Mouse (Mus musculus): ENCODE measurements around the gene Wwtr1. TPM values are rescaled to one million over a fixed set of nuclear protein-coding genes. Genes with fewer than 3 reads are reported as not detected.
A peak's percentile ranks its signal among the peaks of the same experiment; 100 is the strongest.

Wwtr1 gene
- polyA plus RNA-seq, 1 experiment from 2014 or later = 6.6 TPM

DNA sequence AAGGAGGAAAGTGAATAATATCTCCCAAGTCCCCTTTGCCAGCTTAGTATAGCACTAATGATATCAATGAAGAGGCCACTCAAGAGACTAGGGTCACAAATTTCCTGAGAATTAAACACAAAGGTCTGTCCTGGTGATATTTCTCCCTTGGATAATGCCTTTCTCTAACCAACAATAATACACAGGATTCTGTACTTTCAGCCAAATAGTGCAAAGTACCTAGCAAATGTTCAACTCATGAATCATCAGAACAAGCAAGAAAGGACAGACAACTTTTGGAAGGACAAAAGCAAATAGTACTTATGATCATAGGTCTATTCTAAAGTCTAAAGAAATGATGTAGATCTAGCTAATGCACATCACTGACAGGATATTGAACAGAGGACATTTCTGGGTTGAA lies 19.8 kb upstream of the Wwtr1 start:
- H3K27ac ChIP-seq (ENCODE audit: low read depth, low read length) = no peak overlapping the region
- H3K27me3 ChIP-seq (ENCODE audit: control insufficient read depth, insufficient read depth, low read length) = no peaks in the 10 kb centered on the region
- no peak for ATAC-seq (ENCODE audit: low read depth)
- no peak overlapping the region for H3K4me2 ChIP-seq (ENCODE audit: low read depth, low read length)
- H3K36me3 ChIP-seq (ENCODE audit: control insufficient read depth, insufficient read depth, low read length) = no peaks in the 10 kb centered on the region
- no peak overlapping the region for H3K9ac ChIP-seq (replicated peaks; ENCODE audit: low read depth, low read length)
- no peaks in the 10 kb centered on the region for H3K9me3 ChIP-seq (ENCODE audit: control insufficient read depth, low read length)
- no peaks in the 10 kb centered on the region for H3K4me1 ChIP-seq (ENCODE audit: control insufficient read depth, insufficient read depth, low read length)
- H3K4me3 ChIP-seq (ENCODE audit: low read depth, low read length) = no peak overlapping the region

DNA sequence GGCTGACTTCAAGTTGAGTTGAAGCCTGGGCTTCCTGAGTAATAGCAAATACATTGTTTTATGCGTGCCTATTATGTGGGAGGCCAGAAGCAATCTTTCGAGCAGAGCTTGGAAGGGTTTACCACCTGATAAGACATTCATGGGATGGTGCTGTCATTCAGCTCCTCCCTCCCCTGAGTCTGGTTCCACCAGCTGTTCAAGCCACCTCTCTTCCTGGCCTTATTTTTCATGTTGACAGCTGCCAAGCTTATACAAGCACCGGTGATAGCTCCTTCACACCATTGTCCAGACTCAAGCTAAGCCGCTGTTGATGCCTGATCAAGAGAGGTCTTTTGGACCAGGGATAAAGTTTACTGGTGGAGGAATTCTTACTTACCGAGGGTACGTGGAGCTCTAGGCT lies 10.3 kb upstream of the Wwtr1 start:
- Histone ChIP-seq H3K4me1 (ENCODE audit: control insufficient read depth, insufficient read depth, low read length) (no peaks in the 10 kb centered on the region), H3K27me3 (ENCODE audit: control insufficient read depth, insufficient read depth, low read length) (no peaks in the 10 kb centered on the region), H3K27ac (ENCODE audit: low read depth, low read length) (no peak overlapping the region), H3K4me3 (ENCODE audit: low read depth, low read length) (no peak overlapping the region), H3K9me3 (ENCODE audit: control insufficient read depth, low read length) (no peaks in the 10 kb centered on the region), H3K36me3 (ENCODE audit: control insufficient read depth, insufficient read depth, low read length) (no peaks in the 10 kb centered on the region), H3K9ac (replicated peaks; ENCODE audit: low read depth, low read length) (no peak overlapping the region), H3K4me2 (ENCODE audit: low read depth, low read length) (no peak overlapping the region)
- 92% methylated on average over 6 of the region's 6 CpGs for WGBS
- ATAC-seq (ENCODE audit: low read depth) = no peak

DNA sequence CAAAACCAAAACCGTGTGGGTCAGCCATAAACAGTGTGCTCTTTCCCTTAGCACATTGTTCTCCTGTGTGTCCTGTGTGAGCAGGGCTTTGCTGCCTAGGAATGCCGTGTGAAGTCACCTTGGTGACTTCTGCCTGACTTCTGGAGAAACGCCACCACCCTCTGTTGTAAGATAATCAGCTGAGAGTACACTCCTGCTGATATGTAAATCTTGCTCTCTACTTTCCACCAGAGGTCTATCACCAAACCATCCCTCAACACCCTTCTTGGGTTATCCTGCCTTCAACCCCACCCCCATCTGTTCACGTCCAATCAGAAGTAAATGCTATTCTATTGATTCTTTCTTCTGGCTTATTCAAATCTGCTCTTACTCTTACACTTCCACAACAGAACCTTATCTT lies 7.8 kb upstream of the Wwtr1 start:
- H3K27ac ChIP-seq (ENCODE audit: low read depth, low read length) = no peak overlapping the region
- H3K36me3 ChIP-seq (ENCODE audit: control insufficient read depth, insufficient read depth, low read length) = no peaks in the 10 kb centered on the region
- H3K4me1 ChIP-seq (ENCODE audit: control insufficient read depth, insufficient read depth, low read length) = no peaks in the 10 kb centered on the region
- no peak overlapping the region for H3K9ac ChIP-seq (replicated peaks; ENCODE audit: low read depth, low read length)
- no peaks in the 10 kb centered on the region for H3K9me3 ChIP-seq (ENCODE audit: control insufficient read depth, low read length)
- no peaks in the 10 kb centered on the region for H3K27me3 ChIP-seq (ENCODE audit: control insufficient read depth, insufficient read depth, low read length)
- H3K4me2 ChIP-seq (ENCODE audit: low read depth, low read length) = no peak overlapping the region
- ATAC-seq (ENCODE audit: low read depth) = no peak
- no peak overlapping the region for H3K4me3 ChIP-seq (ENCODE audit: low read depth, low read length)
- 69% methylated on average over 4 of the region's 4 CpGs for whole genome bisulfite sequencing

DNA sequence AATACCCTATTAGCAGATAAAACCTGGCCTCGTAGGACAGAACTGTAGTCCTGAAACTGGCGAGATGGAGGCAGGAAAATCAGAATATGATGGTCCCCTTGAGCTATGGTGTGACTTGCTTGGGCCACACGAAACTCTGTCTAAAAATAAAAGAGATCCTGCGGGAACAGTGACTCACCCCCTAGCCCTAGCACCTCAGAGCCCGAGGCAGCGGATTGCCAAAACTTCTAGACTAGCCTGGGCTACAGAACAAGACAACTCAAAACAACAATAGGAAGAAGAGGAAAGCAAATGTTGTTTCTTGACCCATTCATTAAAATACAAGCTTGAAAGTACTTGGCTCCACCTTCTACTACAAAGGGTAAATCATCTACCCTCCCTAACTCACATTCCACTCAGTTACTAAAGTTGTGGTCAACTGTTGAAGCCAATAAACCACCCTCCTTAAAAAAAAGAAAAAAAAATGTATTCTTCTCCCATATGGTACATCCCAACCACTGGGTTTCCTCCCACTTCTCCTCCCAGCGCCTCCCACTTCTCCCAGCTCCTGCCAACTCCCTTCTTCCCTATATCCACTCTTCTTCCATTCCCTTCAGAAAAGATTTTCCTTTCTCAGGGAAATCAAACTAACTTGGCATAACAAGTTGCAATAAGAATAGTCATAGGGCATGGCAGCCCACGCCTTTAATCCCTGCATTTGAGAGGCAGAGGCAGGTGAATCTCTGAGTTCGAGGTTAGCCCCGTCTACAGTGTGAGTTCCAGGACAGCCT lies 4.9 kb upstream of the Wwtr1 start:
- 91% methylated on average over 10 of the region's 10 CpGs for WGBS
- Histone ChIP-seq H3K4me3 (ENCODE audit: low read depth, low read length) (no peak overlapping the region), H3K9me3 (ENCODE audit: control insufficient read depth, low read length) (no peaks in the 10 kb centered on the region), H3K27ac (ENCODE audit: low read depth, low read length) (no peak overlapping the region), H3K27me3 (ENCODE audit: control insufficient read depth, insufficient read depth, low read length) (no peaks in the 10 kb centered on the region; the same call in 1 of the 2 replicates), H3K9ac (replicated peaks; ENCODE audit: low read depth, low read length) (no peak overlapping the region), H3K4me2 (ENCODE audit: low read depth, low read length) (no peak overlapping the region), H3K4me1 (ENCODE audit: control insufficient read depth, insufficient read depth, low read length) (no peaks in the 10 kb centered on the region), H3K36me3 (ENCODE audit: control insufficient read depth, insufficient read depth, low read length) (no peaks in the 10 kb centered on the region)
- no peak for ATAC-seq (ENCODE audit: low read depth)

DNA sequence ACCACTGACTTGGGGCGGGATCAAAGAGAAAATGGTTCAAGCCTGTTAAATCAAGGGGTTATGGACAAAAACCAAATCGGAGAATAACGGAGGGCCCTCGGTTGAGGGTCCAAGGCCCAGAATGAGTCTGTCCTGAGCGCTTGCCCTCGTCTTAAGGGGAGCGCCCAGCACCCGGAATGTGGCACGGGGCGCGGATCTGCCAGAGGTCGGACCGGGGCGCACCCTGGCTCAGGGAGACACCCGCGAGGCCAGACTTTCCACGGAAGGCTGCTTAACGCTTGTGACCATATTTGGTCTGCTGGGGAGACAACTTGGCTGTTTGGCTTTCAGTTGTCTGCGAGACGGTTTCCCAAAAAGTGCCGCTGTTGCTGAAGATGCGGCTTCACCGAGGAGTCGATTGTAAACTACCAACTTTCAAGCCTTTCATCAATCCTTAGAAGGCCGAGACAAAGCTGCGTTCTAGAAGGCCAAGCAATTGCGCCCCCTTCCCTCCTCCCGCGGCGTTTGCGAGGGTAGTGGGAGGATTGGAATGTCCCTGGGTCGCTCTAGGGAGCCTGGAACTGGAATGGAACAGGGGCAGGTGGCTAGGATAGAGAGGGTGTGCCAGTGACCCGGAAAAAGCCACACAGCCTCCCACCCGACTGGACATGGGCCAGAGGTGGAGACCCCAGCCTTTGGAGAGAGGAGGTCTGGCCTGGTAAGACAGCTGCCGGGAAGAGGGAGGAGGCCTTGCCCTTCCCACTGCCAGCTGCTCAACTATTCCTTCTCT lies 530 bp upstream of the Wwtr1 start:
- H3K4me3 ChIP-seq (ENCODE audit: low read depth, low read length) = peak overlapping the region; percentile 70
- H3K27ac ChIP-seq (ENCODE audit: low read depth, low read length) = peak overlapping the region; percentile 74
- H3K36me3 ChIP-seq (ENCODE audit: control insufficient read depth, insufficient read depth, low read length) = no peaks in the 10 kb centered on the region
- peak overlapping the region; percentile 98 for H3K4me2 ChIP-seq (ENCODE audit: low read depth, low read length)
- WGBS = under 1% methylated on average over 35 of the region's 35 CpGs
- no peaks in the 10 kb centered on the region; the same call in 1 of the 2 replicates for H3K27me3 ChIP-seq (ENCODE audit: control insufficient read depth, insufficient read depth, low read length)
- H3K4me1 ChIP-seq (ENCODE audit: control insufficient read depth, insufficient read depth, low read length) = no peaks in the 10 kb centered on the region
- ATAC-seq (ENCODE audit: low read depth) = peak; percentile 56
- H3K9ac ChIP-seq (replicated peaks; ENCODE audit: low read depth, low read length) = peak overlapping the region; percentile 60
- no peaks in the 10 kb centered on the region for H3K9me3 ChIP-seq (ENCODE audit: control insufficient read depth, low read length)

DNA sequence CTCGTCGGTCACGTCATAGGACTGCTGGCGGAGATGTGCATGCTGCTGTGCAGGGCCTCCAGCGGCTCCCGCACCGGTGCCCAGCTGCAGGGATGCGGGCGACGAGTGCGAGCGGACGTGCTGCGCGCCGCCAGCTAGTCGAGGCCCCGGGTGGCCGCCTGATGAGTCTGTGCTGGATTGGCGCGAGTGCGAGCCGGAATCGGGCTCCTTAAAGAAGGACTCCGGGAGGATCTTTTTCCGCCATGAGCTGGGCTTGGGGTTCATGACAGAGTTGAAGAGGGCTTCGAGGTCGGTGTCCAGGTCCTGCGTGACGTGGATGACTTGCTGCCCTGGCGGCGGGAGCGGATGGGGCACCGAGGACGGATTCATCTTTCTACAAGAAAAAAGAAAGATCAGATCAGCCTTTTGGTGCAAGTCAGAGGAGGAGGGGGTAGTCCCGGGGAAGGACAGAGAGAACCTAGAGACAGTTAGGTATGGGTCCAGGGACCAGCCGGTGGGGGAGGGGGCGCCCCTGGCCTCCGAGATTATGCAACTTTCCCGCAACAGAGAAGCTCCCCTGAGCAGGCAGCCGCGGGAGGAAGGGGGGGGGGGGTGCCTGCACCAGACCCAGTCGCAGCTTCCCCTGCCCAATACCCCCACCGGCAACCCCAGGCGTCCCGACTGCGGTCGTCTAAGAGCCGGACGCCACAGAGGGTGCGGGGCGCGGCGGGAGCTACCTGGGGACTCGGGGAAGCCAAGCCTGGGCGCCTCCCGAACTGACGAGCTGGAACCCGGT lies 638 bp downstream of the Wwtr1 start:
- Histone ChIP-seq H3K9ac (replicated peaks; ENCODE audit: low read depth, low read length) (peak overlapping the region; percentile 60), H3K9me3 (ENCODE audit: control insufficient read depth, low read length) (no peaks in the 10 kb centered on the region), H3K36me3 (ENCODE audit: control insufficient read depth, insufficient read depth, low read length) (no peaks in the 10 kb centered on the region), H3K4me1 (ENCODE audit: control insufficient read depth, insufficient read depth, low read length) (no peaks in the 10 kb centered on the region), H3K27ac (ENCODE audit: low read depth, low read length) (peak overlapping the region; percentile 71), H3K27me3 (ENCODE audit: control insufficient read depth, insufficient read depth, low read length) (no peaks in the 10 kb centered on the region; the same call in 1 of the 2 replicates), H3K4me3 (ENCODE audit: low read depth, low read length) (peak overlapping the region; percentile 70), H3K4me2 (ENCODE audit: low read depth, low read length) (peak overlapping the region; percentile 98)
- 0% methylated on average over 55 of the region's 59 CpGs for WGBS
- peak; percentile 77 for ATAC-seq (ENCODE audit: low read depth)

DNA sequence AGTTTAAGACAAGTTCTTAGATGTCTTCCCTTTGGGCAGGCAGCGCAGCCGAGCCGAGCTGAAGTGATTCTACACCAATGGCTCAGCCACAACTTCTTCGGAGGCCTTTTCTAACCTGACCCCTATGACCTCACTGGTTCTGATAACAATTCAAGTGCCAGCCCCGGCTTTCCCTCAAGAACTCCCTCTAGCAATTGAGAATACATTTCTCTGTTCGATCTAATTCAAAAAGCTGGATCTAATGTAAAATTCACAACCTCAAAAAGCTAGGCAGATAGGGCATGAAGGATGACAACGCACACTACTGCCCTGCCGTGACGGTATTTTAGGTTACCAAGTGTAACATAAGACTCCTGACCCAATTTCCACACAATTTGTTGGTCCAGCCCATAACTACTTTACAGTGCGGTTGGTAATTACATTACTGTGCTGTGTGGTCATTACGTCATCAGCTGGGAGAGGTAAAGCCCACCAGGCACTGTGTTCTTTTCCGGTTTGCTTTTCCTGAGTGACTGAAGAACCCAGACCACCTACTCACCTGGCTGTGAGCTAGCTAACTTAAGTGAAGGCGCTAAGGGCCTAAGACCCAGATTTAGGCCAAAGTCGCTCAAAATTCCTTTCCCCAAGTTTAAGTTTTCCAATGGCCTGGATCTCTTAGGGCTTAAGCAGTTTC lies 1.7 kb downstream of the Wwtr1 start:
- 48% methylated on average over 14 of the region's 14 CpGs for WGBS
- H3K9me3 ChIP-seq (ENCODE audit: control insufficient read depth, low read length) = no peaks in the 10 kb centered on the region
- peak overlapping the region; percentile 70 for H3K4me3 ChIP-seq (ENCODE audit: low read depth, low read length)
- H3K36me3 ChIP-seq (ENCODE audit: control insufficient read depth, insufficient read depth, low read length) = no peaks in the 10 kb centered on the region
- H3K4me2 ChIP-seq (ENCODE audit: low read depth, low read length) = peak overlapping the region; percentile 98
- no peaks in the 10 kb centered on the region; the same call in 1 of the 2 replicates for H3K27me3 ChIP-seq (ENCODE audit: control insufficient read depth, insufficient read depth, low read length)
- H3K9ac ChIP-seq (replicated peaks; ENCODE audit: low read depth, low read length) = no peak overlapping the region; the same call in 1 of the 2 replicates
- no peaks in the 10 kb centered on the region for H3K4me1 ChIP-seq (ENCODE audit: control insufficient read depth, insufficient read depth, low read length)
- ATAC-seq (ENCODE audit: low read depth) = no peak
- H3K27ac ChIP-seq (ENCODE audit: low read depth, low read length) = no peak overlapping the region

DNA sequence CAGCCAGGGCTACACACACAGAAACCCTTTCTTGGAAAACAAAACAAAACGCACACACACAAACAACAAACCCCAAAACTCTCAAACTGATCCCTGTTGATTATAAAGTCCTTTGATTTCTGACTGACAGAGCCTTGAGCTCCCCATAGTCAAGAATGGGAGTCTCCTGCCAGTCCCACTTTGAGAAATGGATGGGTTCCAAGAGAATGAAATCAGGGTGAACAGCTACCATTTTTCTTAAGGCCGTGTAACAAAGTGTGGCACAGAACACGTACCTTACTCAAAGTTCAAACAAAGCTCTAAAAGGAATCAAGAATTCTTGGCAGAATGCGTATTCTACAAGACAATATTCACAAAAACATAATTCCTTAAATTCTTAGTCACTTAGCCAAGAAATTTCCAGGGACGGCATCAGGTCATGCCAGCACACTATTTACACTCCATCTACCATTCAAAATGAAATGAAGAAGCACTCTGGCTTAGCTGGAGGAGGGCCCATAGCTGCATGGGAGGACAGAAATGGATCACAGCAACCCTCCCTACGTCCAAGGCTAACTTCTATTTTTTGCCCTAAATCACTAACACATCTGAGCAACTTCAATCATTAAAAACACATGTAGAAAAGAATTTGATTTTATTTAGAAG lies 3.3 kb downstream of the Wwtr1 start:
- peak overlapping the region; percentile 14; the same call in 1 of the 2 replicates for H3K4me2 ChIP-seq (ENCODE audit: low read depth, low read length)
- ATAC-seq (ENCODE audit: low read depth) = no peak
- WGBS = 81% methylated on average over 6 of the region's 6 CpGs

More for the DNA sequence above, 3.3 kb downstream of the Wwtr1 start:
- H3K9me3 ChIP-seq (ENCODE audit: control insufficient read depth, low read length) = no peaks in the 10 kb centered on the region
- no peak overlapping the region for H3K9ac ChIP-seq (replicated peaks; ENCODE audit: low read depth, low read length)
- H3K36me3 ChIP-seq (ENCODE audit: control insufficient read depth, insufficient read depth, low read length) = no peaks in the 10 kb centered on the region
- H3K4me3 ChIP-seq (ENCODE audit: low read depth, low read length) = no peak overlapping the region
- no peaks in the 10 kb centered on the region for H3K4me1 ChIP-seq (ENCODE audit: control insufficient read depth, insufficient read depth, low read length)
- H3K27ac ChIP-seq (ENCODE audit: low read depth, low read length) = no peak overlapping the region
- no peaks in the 10 kb centered on the region; the same call in 1 of the 2 replicates for H3K27me3 ChIP-seq (ENCODE audit: control insufficient read depth, insufficient read depth, low read length)
